14 mouse cellular contexts compared by ENCODE assay signal in the genomic region with DNA sequence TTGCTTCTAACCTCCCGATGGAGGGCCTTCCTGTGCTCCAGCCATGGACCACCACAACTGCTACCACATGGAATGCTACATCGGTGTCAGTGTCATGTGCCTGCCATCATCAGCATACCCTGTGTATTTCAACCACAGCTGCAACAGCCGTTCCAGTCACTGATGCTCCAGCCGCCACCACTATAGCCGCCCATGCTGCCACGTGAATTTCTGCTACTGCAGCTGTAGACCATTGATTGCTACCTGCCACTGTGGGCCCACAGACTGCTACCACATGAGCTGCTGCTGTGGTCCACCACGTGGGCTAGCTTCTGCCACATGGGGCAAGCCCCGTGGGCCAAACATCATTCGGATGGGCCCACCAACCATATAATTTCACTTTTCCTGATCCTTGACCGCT. TPM values are rescaled to one million over a fixed set of nuclear protein-coding genes. Genes with fewer than 3 reads are reported as not detected.
"Had no signal": no experiment of that assay in that cellular context is flagged by ENCODE, and none has a peak within 500 bp of the region (broad histone marks: within the 10 kb centered on the region; RNA-seq: fewer than 3 reads in every experiment).

No protein-coding gene starts in this region.

- H3K4me3 ChIP-seq: kidney, embryonic 15.5 days; limb, embryonic 13.5 days; liver, embryonic 13.5 days; midbrain, embryonic 10.5 days; neural tube, embryonic 13.5 days had no signal

- ATAC-seq: intestine, embryonic 16.5 days had no signal

- H3K27me3 ChIP-seq: kidney, embryonic 15.5 days; limb, embryonic 13.5 days; liver, embryonic 13.5 days; neural tube, embryonic 13.5 days had no signal

- H3K4me1 ChIP-seq: limb, embryonic 13.5 days; midbrain, embryonic 10.5 days; neural tube, embryonic 13.5 days had no signal

- H3K27ac ChIP-seq: kidney, embryonic 15.5 days; limb, embryonic 13.5 days; liver, embryonic 13.5 days; midbrain, embryonic 10.5 days; neural tube, embryonic 13.5 days had no signal

- DNase-seq: kidney, adult 2 months; kidney, postnatal 14 days; layer of hippocampus, postnatal 36 days; liver, embryonic 13.5 days; lung, adult 18-20 months; midbrain, embryonic 14.5 days; retina, postnatal 1 day; right cerebral cortex, postnatal 14 days; thymus, postnatal 4 days had no signal

- H3K36me3 ChIP-seq: kidney, embryonic 15.5 days; limb, embryonic 13.5 days; liver, embryonic 13.5 days; midbrain, embryonic 10.5 days; neural tube, embryonic 13.5 days had no signal

- H3K9ac ChIP-seq: kidney, embryonic 15.5 days; limb, embryonic 13.5 days; liver, embryonic 13.5 days; neural tube, embryonic 13.5 days had no signal

- H3K4me2 ChIP-seq: kidney, embryonic 15.5 days; limb, embryonic 13.5 days; liver, embryonic 13.5 days; neural tube, embryonic 13.5 days had no signal

- H3K9me3 ChIP-seq: limb, embryonic 13.5 days; liver, embryonic 13.5 days; neural tube, embryonic 13.5 days had no signal

RNA-seq across cellular contexts. Expression of a gene that starts 31.9 kb away (rescaled TPM):
- polyA plus RNA-seq: limb, embryonic 13.5 days; midbrain, embryonic 10.5 days; neural tube, embryonic 13.5 days had no signal
